Mouse (Mus musculus): Measurements from ENCODE around the gene Irf9. TPM values are rescaled to one million over a fixed set of nuclear protein-coding genes. Genes with fewer than 3 reads are reported as not detected.

The Irf9 gene
- total RNA-seq (2012; rRNA removed): 9.2 and 10.1 TPM in 2 replicates
- total RNA-seq (2014; rRNA removed): 9.6 and 11.2 TPM in 2 replicates
- 12.4 and 12.8 TPM in 2 replicates for polyA plus RNA-seq (2012; ENCODE audit: insufficient read length, low read depth)

DNA sequence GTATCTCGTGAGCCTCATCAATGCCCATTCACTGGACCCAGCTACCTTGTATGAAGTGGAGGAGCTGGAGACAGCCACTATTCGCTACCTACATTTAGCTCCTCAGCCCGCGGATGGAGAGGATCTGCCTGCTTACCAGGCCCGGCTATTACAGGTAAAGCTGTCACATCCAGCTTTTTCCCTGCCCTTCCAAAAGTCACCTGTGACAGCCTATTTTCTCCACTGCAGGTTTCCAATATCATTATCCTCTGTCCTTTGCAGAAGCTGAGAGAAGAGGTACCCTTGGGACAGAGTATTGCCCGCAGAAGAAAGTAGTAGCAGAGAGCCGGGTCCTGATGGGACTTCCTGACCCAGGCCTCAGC is at the start of gene Irf9:
TSS of gene Irf9 (plus strand) at position 301 of the 362 bp plus-strand sequence.
- H3K4me1 ChIP-seq (ENCODE audit: control insufficient read depth in 1 of 2, insufficient read depth in 2 of 2): peaks cover 4 to 36% of the 10 kb centered on the region in 2 experiments; a peak in 3 of 4 replicates
- DNase-seq (ENCODE audit: extremely low read depth): no peak
- peak within 1 kb of the TSS; percentile 54 to 74 (median 58) for H3K4me3 ChIP-seq (replicated peaks in 1 of 3; ENCODE audit: low read depth in 2 of 3, low read length in 2 of 3, poor library complexity in 1 of 3)
- in situ Hi-C loops (cut with MboI; ENCODE audit: low pct_ligation_motif_present, low pct_unique_long_range_greater_than_20kb, low sequenced_read_pairs) (no loop called here), dilution Hi-C loops (cut with MboI; ENCODE audit: extremely low pct_ligation_motif_present, extremely low pct_unique_long_range_greater_than_20kb, low sequenced_read_pairs) (no loop called here)
- H3K9ac ChIP-seq (ENCODE audit: insufficient read depth, low read depth): peak within 1 kb of the TSS; percentile 31
- H3K79me2 ChIP-seq (replicated peaks; ENCODE audit: control insufficient read depth, extremely low read depth, insufficient read depth, poor library complexity, severe bottlenecking): no peaks in the 10 kb centered on the region
- peak within 1 kb of the TSS; percentile 67 for H3K4me2 ChIP-seq (ENCODE audit: insufficient read depth, low read depth, poor library complexity, severe bottlenecking)
- no peaks in the 10 kb centered on the region for H3K9me3 ChIP-seq (replicated peaks; ENCODE audit: low read length)
- TF ChIP-seq E2F4 (IDR thresholded peaks at IDR 0.05; ENCODE audit: insufficient replicate concordance, low read depth, low read length) (no peak), KAT2A (IDR thresholded peaks at IDR 0.05; ENCODE audit: insufficient replicate concordance, low read length) (no peak), EP300 (IDR thresholded peaks at IDR 0.05; ENCODE audit: low read length) (no peak), MAX (IDR thresholded peaks at IDR 0.05; ENCODE audit: low read length) (no peak), TCF12 (IDR thresholded peaks at IDR 0.05; ENCODE audit: low read depth, low read length) (no peak), PAX5 (IDR thresholded peaks at IDR 0.05; ENCODE audit: low read length) (no peak), ETS1 (conservative IDR thresholded peaks at IDR 0.05; ENCODE audit: low read depth, low read length) (no peak), IRF4 (IDR thresholded peaks at IDR 0.05; ENCODE audit: low read depth, low read length) (no peak), UBTF (IDR thresholded peaks at IDR 0.05; ENCODE audit: low read depth, low read length) (no peak), NRF1 (IDR thresholded peaks at IDR 0.05; ENCODE audit: low read depth, low read length) (no peak), MAFK (IDR thresholded peaks at IDR 0.05; ENCODE audit: insufficient replicate concordance, low read length) (no peak)
- H3K27me3 ChIP-seq (replicated peaks): no peaks in the 10 kb centered on the region
- H3K36me3 ChIP-seq (replicated peaks in 1 of 2; ENCODE audit: control insufficient read depth in 1 of 2, insufficient read depth in 1 of 2, low read length in 1 of 2): peaks cover 69 to 78% of the 10 kb centered on the region in 2 experiments
- peak within 1 kb of the TSS; percentile 65 for H3K27ac ChIP-seq (ENCODE audit: insufficient read depth, low read depth)

DNA sequence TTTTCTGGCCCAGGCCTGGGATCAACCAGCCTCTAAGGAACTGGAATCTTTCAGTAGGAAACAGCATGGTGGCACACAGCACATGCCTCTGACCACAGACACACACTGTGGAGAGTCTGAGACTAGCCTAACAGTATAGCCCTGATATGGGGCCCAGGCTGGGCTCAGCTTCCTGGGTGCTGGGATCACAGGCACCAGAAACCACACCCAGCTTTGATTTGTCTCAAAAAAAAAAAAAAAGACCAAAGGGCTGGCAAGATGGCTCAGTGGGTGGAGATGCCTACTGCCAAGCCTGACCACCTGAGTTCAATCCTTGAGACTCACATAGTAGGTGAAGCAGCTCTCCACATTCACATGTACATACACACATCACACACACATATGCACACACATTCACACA is 48.7 kb upstream of the Irf9 start:
- H3K36me3 ChIP-seq (replicated peaks in 1 of 2; ENCODE audit: control insufficient read depth in 1 of 2, insufficient read depth in 1 of 2, low read length in 1 of 2): peaks cover 4 to 17% of the 10 kb centered on the region in 2 experiments
- no peak overlapping the region for H3K9ac ChIP-seq (ENCODE audit: insufficient read depth, low read depth)
- no peak for DNase-seq (ENCODE audit: extremely low read depth)
- H3K9me3 ChIP-seq (replicated peaks; ENCODE audit: low read length): no peaks in the 10 kb centered on the region
- TF ChIP-seq ZNF384 (IDR thresholded peaks at IDR 0.05; ENCODE audit: low read depth, low read length) (peak; percentile 21; the same call in 1 of the 2 replicates), MXI1 (IDR thresholded peaks at IDR 0.05; ENCODE audit: low read depth, low read length) (no peak)
- in situ Hi-C loops (cut with MboI; ENCODE audit: low pct_ligation_motif_present, low pct_unique_long_range_greater_than_20kb, low sequenced_read_pairs) (no loop called here), dilution Hi-C loops (cut with MboI; ENCODE audit: extremely low pct_ligation_motif_present, extremely low pct_unique_long_range_greater_than_20kb, low sequenced_read_pairs) (no loop called here)
- H3K79me2 ChIP-seq (replicated peaks; ENCODE audit: control insufficient read depth, extremely low read depth, insufficient read depth, poor library complexity, severe bottlenecking): peaks cover 3% of the 10 kb centered on the region; the same call in 1 of the 2 replicates
- H3K4me2 ChIP-seq (ENCODE audit: insufficient read depth, low read depth, poor library complexity, severe bottlenecking): no peak overlapping the region
- H3K4me3 ChIP-seq (replicated peaks in 1 of 3; ENCODE audit: low read depth in 2 of 3, low read length in 2 of 3, poor library complexity in 1 of 3): no peak overlapping the region
- no peak overlapping the region for H3K27ac ChIP-seq (ENCODE audit: insufficient read depth, low read depth)
- H3K27me3 ChIP-seq (replicated peaks): no peaks in the 10 kb centered on the region
- H3K4me1 ChIP-seq (ENCODE audit: control insufficient read depth in 1 of 2, insufficient read depth in 2 of 2): peaks cover 2 to 22% of the 10 kb centered on the region in 2 experiments; a peak in 3 of 4 replicates

DNA sequence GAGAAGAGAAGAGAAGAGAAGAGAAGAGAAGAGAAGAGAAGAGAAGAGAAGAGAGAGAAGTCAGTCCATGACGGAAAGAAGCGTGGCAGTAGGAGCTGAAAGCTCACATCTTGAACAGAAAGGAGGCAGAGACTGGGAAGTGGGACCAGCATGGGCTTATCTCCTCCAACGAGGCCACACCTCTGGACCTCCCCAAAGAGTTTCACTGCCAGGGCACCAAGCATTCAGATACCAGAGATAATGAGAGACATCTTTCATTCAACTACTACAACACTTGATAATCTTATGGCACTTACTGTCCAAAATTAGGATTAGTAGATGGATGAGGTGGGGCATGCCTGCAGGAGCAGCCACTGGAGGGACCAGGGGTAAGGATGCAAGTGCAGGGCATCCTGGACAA is 47.6 kb upstream of the Irf9 start:
- Histone ChIP-seq H3K4me1 (ENCODE audit: control insufficient read depth in 1 of 2, insufficient read depth in 2 of 2) (peaks cover 2 to 22% of the 10 kb centered on the region in 2 experiments; a peak in 3 of 4 replicates), H3K4me3 (replicated peaks in 1 of 3; ENCODE audit: low read depth in 2 of 3, low read length in 2 of 3, poor library complexity in 1 of 3) (no peak overlapping the region), H3K9me3 (replicated peaks; ENCODE audit: low read length) (no peaks in the 10 kb centered on the region), H3K4me2 (ENCODE audit: insufficient read depth, low read depth, poor library complexity, severe bottlenecking) (no peak overlapping the region), H3K9ac (ENCODE audit: insufficient read depth, low read depth) (no peak overlapping the region), H3K79me2 (replicated peaks; ENCODE audit: control insufficient read depth, extremely low read depth, insufficient read depth, poor library complexity, severe bottlenecking) (peaks cover 3% of the 10 kb centered on the region; the same call in 1 of the 2 replicates), H3K36me3 (replicated peaks in 1 of 2; ENCODE audit: control insufficient read depth in 1 of 2, insufficient read depth in 1 of 2, low read length in 1 of 2) (peaks cover 0 to 7% of the 10 kb centered on the region in 2 experiments), H3K27ac (ENCODE audit: insufficient read depth, low read depth) (no peak overlapping the region), H3K27me3 (replicated peaks) (no peaks in the 10 kb centered on the region)
- TF ChIP-seq SMC3 (IDR thresholded peaks at IDR 0.05; ENCODE audit: low read depth, low read length) (no peak), SIN3A (IDR thresholded peaks at IDR 0.05; ENCODE audit: low read length) (no peak), ZKSCAN1 (IDR thresholded peaks at IDR 0.05; ENCODE audit: borderline replicate concordance, low read depth, low read length) (no peak), KAT2A (IDR thresholded peaks at IDR 0.05; ENCODE audit: insufficient replicate concordance, low read length) (no peak), GABPA (IDR thresholded peaks at IDR 0.05; ENCODE audit: insufficient replicate concordance, low read depth, low read length) (no peak), PAX5 (IDR thresholded peaks at IDR 0.05; ENCODE audit: low read length) (no peak)
- in situ Hi-C loops (cut with MboI; ENCODE audit: low pct_ligation_motif_present, low pct_unique_long_range_greater_than_20kb, low sequenced_read_pairs): no loop called here
- dilution Hi-C loops (cut with MboI; ENCODE audit: extremely low pct_ligation_motif_present, extremely low pct_unique_long_range_greater_than_20kb, low sequenced_read_pairs): no loop called here
- no peak for DNase-seq (ENCODE audit: extremely low read depth)

All from CH12.LX (cell line).